Mouse (Mus musculus) MEL (cell line): ENCODE data around the gene Syngr4.

Experiments used
- CTCF ChIP-seq, 3 experiments: IDR thresholded peaks in 2 of 3; conservative IDR thresholded peaks in 1 of 3; 2 replicates each; pipeline ENCODE4 v1.5.1; 2011 to 2012; ENCODE audit warnings: low read length in 3 of 3, low read depth in 2 of 3, mild to moderate bottlenecking in 2 of 3, improper control_type of control experiment in 1 of 3, inconsistent platforms in 1 of 3, mixed read lengths in 1 of 3, moderate library complexity in 1 of 3; ENCODE audit not compliant: control insufficient read depth in 1 of 3, insufficient read depth in 1 of 3, poor library complexity in 1 of 3, severe bottlenecking in 1 of 3
- MAX ChIP-seq: IDR thresholded peaks from 2 replicates; pipeline ENCODE4 v1.6.1; 2011; ENCODE audit warnings: low read length, improper control_type of control experiment
- POLR2A ChIP-seq, 2 experiments: IDR thresholded peaks; 2 replicates each; pipeline ENCODE4 v1.6.1; 2011 to 2012; ENCODE audit warnings: low read length in 2 of 2, mild to moderate bottlenecking in 2 of 2, control low read depth in 1 of 2, improper control_type of control experiment in 1 of 2, low read depth in 1 of 2, moderate library complexity in 1 of 2; ENCODE audit not compliant: control insufficient read depth in 1 of 2, insufficient read depth in 1 of 2, poor library complexity in 1 of 2
- POLR2AphosphoS2 ChIP-seq: IDR thresholded peaks from 2 replicates; pipeline ENCODE4 v1.6.1; 2011; ENCODE audit warnings: low read length, improper control_type of control experiment
- ZMIZ1 ChIP-seq: IDR thresholded peaks from 2 replicates; pipeline ENCODE4 v1.6.1; 2012; ENCODE audit warnings: low read depth, mild to moderate bottlenecking, inconsistent platforms, low read length, improper control_type of control experiment, moderate library complexity

GRCm38 (mm10) chr7:45873061-45873947 is 23.2 kb downstream of the Syngr4 start:
- TF ChIP-seq MAX (0 out of 2 replicates have a peak, but pooled peaks have one; percentile 19), POLR2AphosphoS2 (no peak; the same call in 1 of the 2 replicates), ZMIZ1 (no peak), CTCF (IDR thresholded peaks at IDR 0.05 in 2 of 3, conservative IDR thresholded peaks at IDR 0.05 in 1 of 3; ENCODE audit: control insufficient read depth in 1 of 3, insufficient read depth in 1 of 3, low read depth in 2 of 3, low read length in 3 of 3, poor library complexity in 1 of 3, severe bottlenecking in 1 of 3) (peak in 1 of 3 experiments; percentile 21; a peak in 2 of 6 replicates), POLR2A (IDR thresholded peaks at IDR 0.05; ENCODE audit: control insufficient read depth in 1 of 2, insufficient read depth in 1 of 2, low read depth in 1 of 2, low read length in 2 of 2, poor library complexity in 1 of 2) (no peak; a peak in 2 of 4 replicates)
